Mouse (Mus musculus) CD4-positive, CD25-positive, alpha-beta regulatory T cell, adult 2 months (primary cell): ENCODE results near the gene Yars.

Experiments used
- DNase-seq: peaks from one replicate; pipeline ENCODE4 v3.0.0-alpha.2; 2012; ENCODE audit warnings: low read depth, low spot score

The Yars gene

DNA sequence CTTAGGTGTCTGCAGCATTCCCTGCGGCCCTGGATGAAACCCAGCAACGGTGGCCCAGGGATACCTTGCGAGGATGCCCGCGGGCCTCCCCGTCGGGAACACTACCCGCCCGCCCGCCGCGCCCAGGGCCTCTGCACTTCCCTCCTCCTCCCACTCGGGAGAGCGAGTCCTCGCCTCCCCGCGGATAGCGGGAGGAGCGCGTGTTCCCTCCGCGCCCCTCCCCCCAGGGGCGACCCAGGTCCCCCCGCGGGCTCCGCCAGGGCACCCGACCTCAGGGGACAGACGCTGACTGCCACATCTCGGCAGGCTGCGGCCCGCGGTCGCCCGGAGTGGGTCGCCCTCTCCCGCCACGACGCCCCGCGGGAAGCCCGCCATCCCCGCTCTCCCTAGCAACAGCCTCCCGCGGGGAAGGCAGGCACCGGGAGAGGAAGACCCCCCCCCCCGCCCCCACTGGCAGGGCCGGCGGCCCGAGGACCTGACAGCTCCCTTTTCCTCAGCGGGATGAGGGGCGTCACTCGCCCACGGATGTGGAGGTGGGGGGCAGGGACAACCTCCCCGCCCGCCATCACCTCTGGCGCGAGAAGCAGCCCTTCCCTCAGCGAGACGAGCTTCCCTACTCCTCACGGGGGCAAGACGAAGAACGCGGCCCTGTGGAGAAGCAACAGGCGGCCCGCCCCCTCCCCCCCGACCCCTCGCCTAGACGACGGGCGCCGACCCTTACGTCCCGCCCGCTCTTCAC is 588 bp upstream of the Yars start:
- peak; percentile 60 for DNase-seq

DNA sequence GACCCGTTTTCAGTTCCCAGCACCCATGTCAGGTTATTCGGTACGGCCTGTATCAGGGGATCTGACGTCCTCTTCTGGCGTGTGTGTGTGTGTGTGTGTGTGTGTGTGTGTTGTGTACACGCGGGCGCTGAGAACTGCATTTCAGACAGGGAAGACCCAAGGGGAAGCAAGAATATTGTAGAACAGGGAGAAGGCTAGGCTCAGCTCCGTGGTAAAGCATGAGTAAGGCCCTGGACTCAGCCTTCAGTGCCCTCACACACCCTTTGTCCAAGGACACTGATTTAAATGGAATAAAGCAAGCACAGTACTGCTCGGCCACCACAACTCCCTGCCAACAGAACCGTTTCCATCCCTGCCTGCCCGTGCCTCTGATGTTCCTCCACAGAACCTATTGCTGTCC is 978 bp downstream of the Yars start:
- peak; percentile 27 for DNase-seq

- no peak for DNase-seq
Measured at GRCm38 (mm10) chr4:129191691-129192090, 2.1 kb downstream of the Yars start.

- DNase-seq, result no peak
Measured at GRCm38 (mm10) chr4:129194280-129194679, 4.7 kb downstream of the Yars start.

- no peak for DNase-seq
Measured at GRCm38 (mm10) chr4:129197514-129197913, 8.0 kb downstream of the Yars start.

- DNase-seq, result no peak
Measured at GRCm38 (mm10) chr4:129204655-129205054, 15.1 kb downstream of the Yars start.

DNA sequence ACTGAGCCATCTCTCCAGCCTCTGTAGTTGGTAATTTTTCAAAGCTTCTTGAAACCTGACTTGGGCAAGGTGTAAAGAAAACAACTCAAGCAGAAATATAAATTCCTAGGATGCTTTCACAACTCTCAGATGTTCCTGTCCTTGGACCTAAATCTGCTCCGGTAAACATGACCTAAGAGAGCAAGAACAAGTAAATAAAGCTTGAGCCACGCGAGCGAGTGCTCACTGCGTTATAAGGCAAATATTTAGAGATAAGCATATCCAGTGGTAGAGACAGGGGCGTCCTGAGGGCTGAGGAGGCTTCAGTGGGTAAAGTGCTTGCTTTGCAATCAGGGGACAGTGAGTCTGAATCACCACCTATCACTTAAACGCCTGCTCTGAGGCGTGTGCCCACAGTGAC is 17.2 kb downstream of the Yars start:
- no peak for DNase-seq

GRCm38 (mm10) chr4:129209504-129209903 is 19.9 kb downstream of the Yars start:
- peak; percentile 42 for DNase-seq

GRCm38 (mm10) chr4:129211461-129211860 is 21.9 kb downstream of the Yars start:
- DNase-seq, result no peak

DNA sequence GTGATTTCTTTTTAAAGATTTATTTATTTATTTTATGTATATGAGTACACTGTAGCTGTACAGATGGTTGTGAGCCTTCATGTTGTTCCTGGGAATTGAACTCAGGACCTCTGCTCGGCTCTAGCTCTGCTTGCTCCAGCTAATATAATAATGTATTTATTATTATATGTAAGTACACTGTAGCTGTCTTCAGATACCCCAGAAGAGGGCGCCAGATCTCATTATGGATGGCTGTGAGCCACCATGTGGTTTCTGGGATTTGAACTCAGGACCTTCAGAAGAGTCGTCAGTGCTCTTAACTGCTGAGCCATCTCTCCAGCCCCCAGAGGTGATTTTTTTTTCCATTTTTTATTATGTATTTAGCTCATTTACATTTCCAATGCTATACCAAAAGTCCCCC is 22.9 kb downstream of the Yars start:
- peak; percentile 46 for DNase-seq

DNA sequence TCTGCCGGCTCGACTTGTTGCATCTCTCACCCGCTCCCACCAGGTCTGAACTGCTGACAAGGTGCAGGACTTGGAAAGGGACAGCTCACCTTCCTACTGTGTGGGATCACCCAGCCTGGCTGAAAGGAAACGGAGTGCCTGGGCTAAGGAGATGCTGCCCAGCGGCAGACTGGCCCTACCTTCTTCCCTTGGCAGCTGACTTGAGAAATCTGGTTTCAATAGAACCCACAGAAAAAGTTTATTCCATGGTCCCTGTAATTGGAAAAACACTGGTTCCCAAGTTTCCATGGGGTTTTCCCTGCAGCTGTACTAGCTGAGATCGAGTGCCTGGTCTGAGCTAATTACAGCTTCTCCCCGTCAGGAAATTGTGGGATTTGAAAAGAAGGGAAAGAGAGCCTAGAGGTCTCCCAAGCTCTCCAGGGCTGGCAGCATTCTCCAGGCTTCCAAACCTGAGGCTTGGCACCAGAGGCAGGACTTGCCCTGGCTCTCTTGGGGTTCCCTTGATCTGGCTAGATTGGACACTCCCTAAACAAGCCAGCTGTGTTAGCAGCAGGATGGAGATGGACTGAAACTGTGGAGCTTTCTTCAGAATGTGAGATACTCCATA is 29.1 kb downstream of the Yars start:
- DNase-seq, result no peak

GRCm38 (mm10) chr4:129219198-129219597 is 29.6 kb downstream of the Yars start:
- no peak for DNase-seq

DNA sequence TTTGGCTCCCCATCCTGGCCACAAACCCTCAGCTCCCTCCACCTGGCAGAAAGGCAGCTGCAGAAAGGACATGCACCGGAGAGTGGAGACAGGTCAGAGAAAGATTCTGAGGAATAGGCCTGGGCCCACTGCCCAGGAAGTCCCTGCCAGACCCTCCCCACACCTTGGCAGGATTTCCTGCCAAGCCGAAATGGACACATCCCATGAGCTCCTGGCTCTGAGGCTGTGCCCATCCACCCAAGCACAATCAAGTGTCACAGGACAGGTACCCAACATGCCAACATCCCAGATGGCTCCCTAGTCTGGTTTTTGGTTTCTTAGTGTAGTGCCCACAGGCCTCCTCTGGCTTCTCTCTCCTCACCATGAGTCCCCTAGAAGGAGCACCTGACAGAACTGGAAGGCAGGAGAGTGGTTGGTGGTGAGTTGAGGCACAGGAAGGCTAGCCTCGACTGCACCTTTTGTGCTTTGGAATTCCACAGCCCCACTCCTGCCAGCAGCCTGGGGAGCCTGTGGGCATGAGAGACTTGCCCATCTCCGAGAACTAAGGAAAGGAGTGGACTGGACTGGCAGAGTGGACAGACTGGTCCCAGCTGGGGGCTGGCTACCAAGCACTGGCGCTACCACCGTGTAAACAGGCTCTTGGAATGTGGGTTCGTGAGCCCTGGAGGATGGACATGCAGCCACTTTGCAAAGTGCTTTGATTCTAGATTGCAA is 31.0 kb downstream of the Yars start:
- no peak for DNase-seq

DNA sequence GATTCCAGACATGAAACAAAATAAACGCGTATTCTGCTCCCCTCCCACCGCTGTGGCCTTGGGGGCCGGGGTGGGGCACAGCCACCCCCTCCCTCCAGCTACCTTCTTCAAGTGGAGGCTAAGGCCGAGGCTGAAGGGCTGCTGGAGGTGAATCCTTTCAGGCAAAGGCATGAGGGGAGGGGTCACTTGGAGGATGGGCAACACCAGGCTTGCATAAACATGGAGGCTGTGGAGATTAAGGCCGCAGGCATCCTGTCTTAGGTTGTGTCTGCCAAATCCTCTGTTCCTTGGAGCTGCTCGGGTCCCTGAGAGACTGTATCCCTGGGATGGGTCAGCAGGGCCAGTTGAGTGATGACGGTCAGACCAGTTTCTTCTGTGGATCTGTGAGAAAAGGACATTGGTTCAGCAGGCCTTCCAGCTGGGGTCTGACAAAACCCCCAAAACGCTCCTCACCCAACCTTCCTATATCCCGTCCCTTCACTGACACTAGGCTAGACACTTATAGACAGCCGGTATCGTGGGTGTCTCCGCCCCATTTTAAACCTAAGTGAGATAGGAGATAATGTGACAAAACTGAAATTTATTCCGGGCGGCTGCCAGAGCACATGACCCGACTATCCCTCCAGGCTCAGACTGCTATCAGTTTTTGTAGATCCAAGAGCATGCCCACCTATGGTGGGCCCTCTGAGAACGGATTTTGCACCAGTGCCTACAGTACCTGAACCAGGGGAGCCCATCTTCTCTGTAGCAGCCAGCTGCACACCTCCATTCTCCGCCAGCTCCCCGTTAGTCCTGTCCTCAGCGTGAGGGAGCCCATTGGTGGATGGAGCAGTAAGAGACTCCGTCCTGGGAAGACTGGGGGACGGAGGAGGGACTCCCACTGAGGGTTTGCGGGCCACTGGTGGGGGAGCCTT is 31.8 kb downstream of the Yars start:
- no peak for DNase-seq

- no peak for DNase-seq
Measured at GRCm38 (mm10) chr4:129222019-129222925, 32.7 kb downstream of the Yars start.

GRCm38 (mm10) chr4:129223421-129224281 is 34.1 kb downstream of the Yars start:
- DNase-seq, result no peak

DNA sequence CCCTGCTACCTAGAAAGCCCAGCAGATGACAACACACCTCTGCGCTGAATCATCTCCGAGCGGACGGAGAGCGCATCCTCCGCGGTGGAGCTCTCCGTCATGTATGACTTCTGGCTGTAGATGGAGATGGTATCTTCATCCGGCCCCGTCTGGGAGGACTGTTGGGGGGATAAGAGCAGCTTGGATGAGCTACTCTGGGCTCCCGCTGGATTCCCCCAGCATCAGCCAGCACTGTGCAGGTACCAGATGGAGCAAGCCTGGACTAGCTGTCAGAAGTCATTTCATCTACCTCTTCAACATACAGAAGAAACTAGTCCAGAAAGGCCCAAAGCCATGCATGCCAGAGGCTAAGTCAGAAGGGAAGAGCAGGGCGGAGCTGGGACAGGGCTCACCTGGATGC is 35.8 kb downstream of the Yars start:
- no peak for DNase-seq

- DNase-seq, result no peak
Measured at GRCm38 (mm10) chr4:129226441-129226963, 36.9 kb downstream of the Yars start.

DNA sequence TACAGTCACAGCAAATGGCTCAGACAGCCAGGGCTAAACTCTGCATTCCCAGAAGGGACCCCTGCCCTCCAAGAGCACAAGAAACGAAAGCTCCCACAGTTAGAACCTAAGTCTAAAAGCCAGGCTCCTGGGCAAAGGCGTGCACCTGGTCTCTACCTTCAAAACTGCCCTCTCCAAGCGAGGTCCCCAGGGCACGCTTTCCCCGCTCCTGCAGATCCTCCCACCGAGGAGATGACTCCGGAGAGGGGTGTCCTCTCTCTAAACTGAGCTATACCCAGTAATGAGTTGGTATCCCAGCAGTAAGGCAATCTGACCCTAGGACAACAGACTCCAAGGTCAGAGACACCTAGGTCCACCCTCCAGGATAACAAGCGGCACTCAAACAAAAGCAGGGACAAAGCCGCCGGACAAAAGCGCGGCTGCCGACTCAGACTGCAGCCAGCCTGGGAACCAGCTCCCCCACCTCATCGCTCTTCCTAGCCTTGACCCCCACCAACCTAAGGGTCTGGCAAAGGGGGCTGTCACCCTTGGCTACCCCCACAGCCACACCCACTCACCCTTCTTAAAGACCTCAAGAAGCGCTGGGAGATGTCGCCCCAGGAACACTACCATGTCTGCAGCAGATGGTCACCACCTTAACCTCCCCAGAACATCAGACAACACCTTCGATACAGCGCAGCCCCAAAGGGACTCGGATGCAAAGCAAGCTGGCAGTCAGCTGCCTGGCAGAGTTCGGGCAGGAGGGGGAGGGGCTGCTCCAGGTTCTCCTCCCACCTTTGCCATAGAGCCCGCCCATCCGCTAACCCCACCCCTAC is 37.8 kb downstream of the Yars start:
- no peak for DNase-seq
